Mouse (Mus musculus): ENCODE data around the gene Mup5. TPM values are rescaled to one million over a fixed set of nuclear protein-coding genes. Genes with fewer than 3 reads are reported as not detected.
"Not testable (repeated sequence)": the region's sequence is repeated elsewhere in the genome, so short reads cannot be mapped to it uniquely, and the experiment has no call there.

The Mup5 gene
- not detected in 2 replicates for total RNA-seq (2021)
- long read RNA-seq, experiment 1 = 0 reads
- long read RNA-seq, experiment 2 = 0 reads

DNA sequence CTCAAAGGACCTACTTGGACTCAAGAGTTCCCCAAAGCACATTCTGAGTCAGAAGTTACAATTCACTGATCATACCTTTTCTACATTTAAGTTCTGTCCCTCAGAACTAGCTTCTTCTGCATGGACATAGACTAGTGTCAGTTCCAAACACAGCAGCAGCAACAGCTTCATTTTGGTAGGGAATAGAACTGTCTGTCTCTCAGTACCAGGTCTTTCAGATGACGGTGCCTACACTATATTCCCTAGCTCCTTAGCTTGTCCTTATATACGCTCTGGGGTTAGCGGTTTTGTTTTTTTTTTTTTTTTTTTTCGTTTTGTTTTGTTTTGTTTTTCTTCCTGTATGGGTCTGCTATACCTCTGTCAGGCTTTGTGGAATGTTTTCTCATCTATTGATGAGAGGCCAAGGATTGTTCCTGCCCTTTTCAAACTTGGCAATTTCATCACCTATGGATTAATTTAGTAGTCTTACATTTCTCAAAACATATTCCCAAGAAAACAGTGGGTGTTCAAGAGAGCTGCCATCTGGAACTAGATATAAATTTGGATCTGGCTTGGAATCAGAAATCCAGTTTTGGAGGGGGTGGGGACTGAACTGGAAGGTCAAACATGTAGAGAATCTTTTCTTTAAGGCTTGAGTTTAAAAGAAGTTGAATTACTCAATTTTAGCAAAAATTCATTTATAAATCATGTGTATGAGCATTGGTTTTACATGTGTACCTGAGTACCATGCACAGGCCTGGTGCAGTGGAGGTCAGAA lies at the start of gene Mup5:
TSS of gene Mup5 (minus strand) at position 282 of the 757 bp plus-strand sequence.
- DNase-seq = no peak

DNA sequence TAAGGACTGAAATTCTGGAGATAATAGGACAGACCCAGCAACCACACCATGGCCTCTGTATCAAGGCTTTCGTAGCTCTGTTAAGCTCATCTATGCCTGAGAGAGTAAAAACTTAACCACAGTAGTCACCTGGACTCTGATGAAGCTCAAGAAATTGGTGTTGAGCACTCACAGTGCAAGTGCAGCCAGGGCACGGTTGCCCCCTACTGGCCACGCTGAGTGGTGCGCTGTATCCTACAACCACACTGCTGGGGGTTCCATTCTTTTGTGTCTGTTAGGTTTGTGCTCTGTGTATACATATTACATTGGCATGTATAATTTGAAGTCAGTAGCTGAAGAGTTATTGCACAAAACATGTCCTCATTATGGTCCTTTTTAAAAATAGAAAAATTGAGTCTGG lies 23.1 kb upstream of the Mup5 start:
- peak; percentile 64 for DNase-seq

DNA sequence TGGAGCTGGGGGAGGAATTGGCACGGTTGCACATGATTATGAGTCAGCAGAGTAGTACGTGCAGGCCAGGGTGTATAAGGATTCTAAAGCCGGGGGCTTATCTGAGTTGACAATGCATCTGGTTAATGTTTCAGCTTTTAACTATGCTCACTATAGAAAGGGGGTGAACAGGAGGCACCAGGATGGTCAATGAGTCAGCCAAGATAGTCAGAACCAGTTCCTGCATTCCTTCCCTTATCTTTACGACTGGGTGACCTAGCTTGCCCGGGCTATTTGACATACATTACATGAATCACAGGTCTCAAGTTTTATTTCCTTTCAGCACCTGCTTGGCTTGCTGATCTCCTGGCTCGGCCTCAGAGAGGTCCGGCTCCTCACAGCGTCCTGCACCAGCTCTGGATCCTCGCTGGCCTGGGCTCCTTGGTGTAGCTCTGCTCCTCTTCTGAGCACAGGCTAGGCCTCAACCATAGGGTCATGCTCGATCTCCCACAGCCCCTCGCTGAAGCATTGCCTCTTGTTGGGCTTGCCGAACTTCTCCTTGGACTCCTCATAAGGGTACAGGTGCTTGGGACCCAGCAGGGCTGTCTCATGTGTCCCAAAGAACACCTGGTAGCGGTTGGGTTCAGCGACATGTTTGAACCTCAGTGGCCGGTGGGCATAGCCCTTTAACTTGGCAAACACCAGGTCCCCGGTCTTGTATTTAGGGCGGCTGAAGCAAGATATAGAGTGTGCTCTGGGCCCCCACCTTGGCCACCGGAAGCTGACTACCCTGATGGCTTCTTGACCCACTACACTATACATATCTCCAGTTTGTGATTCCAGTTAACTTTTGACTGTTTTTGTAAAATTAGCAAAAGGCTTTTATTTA lies 21.0 kb upstream of the Mup5 start:
- DNase-seq = no peak

DNA sequence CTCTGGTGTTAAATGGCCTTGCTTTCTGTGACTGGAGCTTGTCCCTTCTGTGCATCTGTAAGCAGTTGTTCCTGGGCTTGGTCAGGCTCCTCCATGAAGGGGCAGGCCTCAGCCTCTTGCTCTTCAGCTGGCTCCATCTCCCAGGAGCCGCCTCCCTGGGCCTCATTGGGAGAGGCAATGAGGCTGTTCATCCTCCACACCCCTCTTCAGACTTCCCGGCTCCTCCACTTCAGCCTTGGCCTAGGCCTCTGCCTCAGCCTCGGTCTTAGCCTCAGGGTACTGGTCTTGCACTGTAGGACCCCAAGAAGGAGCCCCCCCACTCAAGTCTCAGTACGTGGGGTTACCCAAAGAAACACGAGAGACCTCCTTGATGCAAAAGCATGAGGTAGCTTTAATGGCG lies 20.3 kb upstream of the Mup5 start:
- no peak for DNase-seq

DNA sequence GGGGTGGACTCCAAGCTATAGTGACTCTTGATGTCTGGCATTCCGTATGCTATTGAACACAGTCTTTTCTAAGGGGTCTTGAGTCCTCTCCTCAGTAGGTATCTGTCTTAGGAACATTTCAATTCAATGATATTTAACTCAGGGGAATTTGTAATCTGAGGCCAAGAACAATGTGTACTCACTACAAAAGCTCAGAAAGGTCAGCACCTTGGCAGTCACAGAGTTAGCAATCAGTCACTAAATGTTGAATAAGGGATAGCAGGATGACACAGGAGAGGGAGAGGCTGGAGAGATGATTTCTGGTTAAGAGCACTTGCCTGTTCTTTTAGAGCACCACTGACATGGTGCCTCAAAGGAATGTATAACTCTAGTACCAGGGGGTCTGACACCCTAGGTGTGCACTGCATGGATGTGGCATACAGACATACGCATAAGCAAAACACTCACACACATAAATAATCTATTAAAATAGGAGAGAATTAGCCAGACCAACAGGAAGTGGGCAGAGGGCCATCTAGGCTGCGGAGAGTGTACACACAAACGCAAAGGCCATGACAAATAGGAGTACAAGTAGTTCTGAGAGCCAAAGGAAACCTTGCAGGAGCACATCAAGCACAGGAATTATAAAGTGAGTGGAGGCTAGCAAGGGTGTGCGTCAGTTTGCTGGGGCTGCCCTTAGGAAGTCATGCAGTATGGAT lies 9.9 kb upstream of the Mup5 start:
- peak; percentile 40 for DNase-seq

DNA sequence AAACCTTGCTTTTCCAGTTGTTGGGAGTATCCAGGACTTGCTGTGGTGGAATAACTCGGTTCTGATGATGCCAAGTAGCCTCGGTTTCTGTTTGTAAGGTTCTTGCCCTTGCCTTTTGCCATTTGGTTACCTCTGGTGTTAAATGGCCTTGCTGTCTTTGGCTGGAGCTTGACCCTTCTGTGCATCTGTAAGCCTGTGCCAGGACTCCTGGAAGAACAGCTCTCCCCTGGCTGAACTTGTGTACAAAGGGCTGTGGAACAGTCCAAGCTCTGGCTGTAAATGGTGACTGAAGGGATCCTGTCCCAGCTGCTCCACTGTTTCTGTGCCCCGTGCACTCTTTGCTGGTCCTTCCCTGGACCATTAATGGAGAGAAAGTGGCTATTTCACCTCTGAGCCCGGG lies 5.8 kb downstream of the Mup5 start:
- no peak for DNase-seq

DNA sequence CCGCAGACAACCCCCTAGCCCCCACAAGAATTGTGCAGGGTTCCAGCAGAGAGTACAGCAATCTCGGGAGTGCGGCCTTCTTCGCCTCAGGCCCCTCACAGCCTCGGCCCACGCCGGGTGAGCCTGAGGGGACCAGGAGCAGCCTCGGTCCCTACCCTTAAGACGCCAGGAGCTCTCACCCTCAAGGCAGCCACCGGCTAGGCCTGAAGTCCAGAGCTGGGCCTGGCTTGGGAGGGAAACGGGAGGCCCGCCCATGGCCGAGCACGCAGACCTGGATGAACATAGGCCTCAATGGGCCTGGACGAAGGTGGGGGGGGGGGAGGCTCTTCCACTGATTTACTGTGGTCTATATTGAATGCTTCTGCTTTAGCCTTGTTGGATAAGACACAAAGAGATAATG lies 11.8 kb downstream of the Mup5 start:
- no peak for DNase-seq

DNA sequence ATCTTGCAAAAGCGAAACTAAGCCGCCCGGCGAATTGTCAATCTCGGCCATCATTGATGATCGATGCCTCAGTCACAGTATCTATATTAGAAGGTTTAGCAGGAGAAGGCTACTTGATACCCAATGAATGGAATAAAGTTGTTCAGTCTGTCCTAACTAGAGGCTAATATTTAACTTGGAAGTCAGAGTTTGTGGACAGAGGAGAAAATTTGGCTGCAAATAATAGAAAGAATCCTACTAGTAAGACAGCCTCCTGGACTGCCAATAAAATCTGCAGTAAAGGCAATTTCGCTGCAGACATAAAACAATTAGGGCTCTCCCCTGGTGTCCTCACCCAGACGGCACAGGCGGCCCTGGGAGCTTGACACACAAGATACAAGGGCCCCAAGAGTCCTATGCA lies 12.5 kb downstream of the Mup5 start:
- DNase-seq = not testable (repeated sequence)

DNA sequence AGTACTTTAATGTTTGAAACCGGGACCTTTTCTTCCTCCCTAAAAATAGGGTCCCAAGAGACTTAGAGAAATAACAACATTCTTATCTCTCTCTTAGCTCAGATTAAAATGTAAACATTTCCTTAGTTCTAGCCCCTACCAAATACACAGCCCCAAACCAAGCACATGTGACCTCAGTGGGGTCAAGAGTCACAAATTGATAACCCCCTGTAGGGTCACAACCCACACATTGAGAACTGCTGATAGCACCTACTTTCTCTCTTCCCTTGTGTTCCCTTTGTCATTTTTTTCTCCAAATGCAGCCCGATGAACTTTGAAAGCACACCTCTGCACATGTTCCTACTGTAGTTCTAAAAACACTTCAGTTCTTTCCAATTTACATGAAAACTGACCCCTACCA lies 19.4 kb downstream of the Mup5 start:
- DNase-seq = no peak

DNA sequence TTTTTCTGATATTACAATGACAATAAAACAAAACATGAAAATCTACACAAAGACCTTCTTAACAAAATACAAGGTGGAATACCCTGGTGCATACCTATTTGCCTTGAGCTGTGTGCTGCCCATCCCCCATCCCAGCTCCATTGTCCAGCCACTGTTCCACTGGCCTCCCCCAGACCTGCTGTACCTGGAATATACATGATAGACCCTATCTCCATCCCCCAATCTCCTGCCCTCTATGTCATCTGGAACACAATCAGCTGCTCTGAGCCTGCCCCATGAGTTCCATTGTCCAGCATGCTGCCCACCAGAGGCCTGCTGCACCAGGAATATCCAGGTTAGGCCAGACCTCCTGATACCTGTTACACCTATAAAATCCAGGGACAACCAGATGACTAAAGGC lies 21.6 kb downstream of the Mup5 start:
- no peak for DNase-seq

DNA sequence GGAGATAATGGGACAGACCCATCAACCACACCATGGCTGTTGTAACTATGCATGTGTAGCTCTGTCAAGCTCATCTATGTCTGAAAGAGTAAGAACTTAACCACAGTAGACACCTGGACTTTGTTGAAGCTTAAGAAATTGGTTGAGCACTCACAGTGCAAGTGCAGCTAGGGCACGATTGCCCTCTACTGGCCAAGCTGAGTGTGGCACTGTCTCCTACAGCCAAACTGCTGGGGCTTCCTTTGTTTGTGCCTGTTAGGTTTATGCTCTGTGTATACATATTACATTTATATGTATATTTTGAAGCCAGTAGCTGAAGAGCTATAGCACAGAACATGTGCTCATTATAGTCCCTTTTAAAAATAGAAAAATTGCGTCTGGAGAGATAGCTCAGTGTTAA lies 23.8 kb downstream of the Mup5 start:
- peak; percentile 57 for DNase-seq

DNA sequence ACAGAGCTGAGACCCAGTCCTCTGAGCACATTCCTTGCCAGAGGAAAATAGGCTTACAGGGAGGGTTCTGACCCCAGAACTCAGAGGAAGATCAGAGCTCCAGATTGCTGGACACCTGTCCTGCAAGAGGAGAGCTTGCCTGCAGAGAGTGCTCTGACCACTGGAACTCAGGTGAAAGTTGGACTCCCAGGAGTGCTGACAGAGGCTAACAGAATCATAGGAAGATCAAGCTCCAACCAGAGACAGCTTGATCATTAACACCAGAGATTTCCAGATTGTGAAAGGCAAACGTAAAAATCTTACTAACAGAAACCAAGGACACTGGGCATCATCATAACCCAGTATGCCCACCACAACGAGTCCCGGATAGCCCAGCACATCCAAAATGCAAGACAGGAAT lies 26.1 kb downstream of the Mup5 start:
- not testable (repeated sequence) for DNase-seq

DNA sequence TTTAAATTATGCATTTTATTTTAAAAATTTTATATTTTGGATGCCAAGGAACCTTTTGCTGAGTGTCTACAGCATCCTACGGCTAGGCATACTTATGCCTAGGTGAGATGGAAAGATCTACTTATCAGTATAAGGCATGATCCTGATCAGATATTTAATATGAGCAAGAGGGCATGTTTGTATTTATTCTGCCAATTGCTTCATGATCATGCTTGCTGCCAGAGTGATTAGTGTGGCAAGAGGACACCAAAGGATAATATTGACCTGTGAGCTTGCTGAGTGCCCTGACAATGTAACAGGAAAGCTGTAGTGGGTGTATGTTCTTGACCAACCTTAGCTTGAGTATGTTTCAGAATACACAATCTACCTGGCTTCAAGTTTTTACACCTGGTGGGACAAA lies 45.3 kb downstream of the Mup5 start:
- DNase-seq = not testable (repeated sequence)

DNA sequence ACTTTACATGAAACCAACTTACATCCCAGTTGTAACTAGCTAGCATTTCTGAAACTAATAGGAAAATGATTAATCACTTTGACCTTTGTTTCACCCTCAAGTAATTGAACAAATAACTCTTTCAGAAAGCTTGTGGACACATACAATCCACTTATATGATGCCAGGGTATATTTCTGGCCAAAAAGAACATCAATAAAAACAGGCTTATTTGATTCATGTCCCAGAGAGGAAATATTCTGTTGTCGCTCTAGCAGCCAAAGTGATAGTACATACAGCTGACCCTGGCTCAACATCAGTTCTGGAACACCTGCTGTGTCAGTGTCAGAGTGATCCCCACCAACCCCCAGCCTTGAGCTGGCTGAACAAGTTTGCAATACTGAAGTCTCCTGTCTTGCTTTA lies 50.8 kb downstream of the Mup5 start:
- not testable (repeated sequence) for DNase-seq

DNA sequence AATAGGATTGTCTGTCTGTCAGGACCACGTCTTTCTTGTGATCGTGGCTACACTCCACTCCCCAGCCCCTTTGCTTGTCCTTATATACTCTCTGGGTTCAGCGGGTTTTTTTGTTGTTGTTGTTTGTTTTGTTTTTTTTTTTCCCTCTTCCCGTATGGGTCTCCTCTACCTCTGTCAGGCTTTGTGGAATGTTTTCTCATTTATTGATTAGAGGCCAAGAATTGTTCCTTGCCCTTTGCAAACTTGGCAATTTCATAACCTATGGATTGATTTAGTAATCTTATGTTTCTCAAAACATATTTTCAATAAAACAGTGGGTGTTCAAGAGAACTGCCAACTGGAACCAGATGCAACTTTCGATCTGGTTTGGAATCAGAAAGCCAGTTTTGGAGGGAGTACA lies 52.9 kb downstream of the Mup5 start, which contains the start of gene Mup19:
TSS of gene Mup19 (minus strand) at position 101 of the 400 bp plus-strand sequence.
- not testable (repeated sequence) for DNase-seq

Other genes starting within 250 kb of the Mup5 start
- not detected in 2 replicates for gene Mup17, start 239.4 kb downstream of the Mup5 start, total RNA-seq (2021)
- not detected in 2 replicates for gene Mup18, start 161.1 kb downstream of the Mup5 start, total RNA-seq (2021)
- gene Mup19, start 53.0 kb downstream of the Mup5 start, total RNA-seq (2021) = not detected in 2 replicates
- not detected in 2 replicates for gene Mup20, start 218.9 kb upstream of the Mup5 start, total RNA-seq (2021)

Measured in adrenal gland, postnatal 14 days (tissue).